Mouse (Mus musculus): ENCODE data around the gene Magea8. TPM values are rescaled to one million over a fixed set of nuclear protein-coding genes. Genes with fewer than 3 reads are reported as not detected.
"Not testable (repeated sequence)": the region's sequence is repeated elsewhere in the genome, so short reads cannot be mapped to it uniquely, and the experiment has no call there.

Magea8 gene
- polyA plus RNA-seq (2015; fragmentation: Nextera tagmentation; extraction: Ambion mirVana), result not detected in 2 replicates

GRCm38 (mm10) chrX:154995750-154996149 is at the start of gene Magea8:
Gene Magea8, minus strand, starts transcription at chrX:154995850.
- not testable (repeated sequence) for H3K4me3 ChIP-seq; H3K27me3 ChIP-seq; H3K9ac ChIP-seq; H3K4me1 ChIP-seq; H3K27ac ChIP-seq; ATAC-seq (ENCODE audit: low FRiP score, low read depth); H3K9me3 ChIP-seq; H3K36me3 ChIP-seq; H3K4me2 ChIP-seq (replicated peaks)
- 91% methylated on average over 11 of the region's 11 CpGs for WGBS

GRCm38 (mm10) chrX:154949405-154949804 is 46.2 kb downstream of the Magea8 start, which contains the start of gene Magea3:
Gene Magea3, minus strand, starts transcription at chrX:154949505.
- H3K4me1 ChIP-seq; ATAC-seq (ENCODE audit: low FRiP score, low read depth); H3K27me3 ChIP-seq; H3K4me3 ChIP-seq; H3K27ac ChIP-seq; H3K4me2 ChIP-seq (replicated peaks); H3K9me3 ChIP-seq; H3K36me3 ChIP-seq; H3K9ac ChIP-seq: not testable (repeated sequence)
- WGBS, result 70% methylated on average over 1 of the region's 1 CpGs

DNA sequence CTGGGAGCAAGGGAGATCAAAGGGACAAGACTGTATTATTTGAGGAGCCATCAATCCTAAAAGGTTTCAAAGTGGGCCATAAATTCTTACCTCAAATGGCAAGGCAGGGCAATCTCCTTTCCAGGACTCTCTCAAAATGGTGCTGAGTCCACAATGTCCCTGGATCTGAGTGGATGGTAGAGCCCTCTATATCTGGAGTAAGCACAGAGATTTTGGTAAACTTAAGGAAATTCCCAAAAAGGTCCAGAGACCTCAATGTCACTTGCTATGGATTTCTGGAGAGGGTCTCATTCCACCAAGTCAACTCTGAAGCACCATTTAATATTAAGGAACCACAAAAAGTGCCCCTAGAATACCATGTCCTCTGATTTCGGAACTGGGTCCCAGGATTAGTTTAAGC is 59.8 kb downstream of the Magea8 start, which contains the start of gene Magea6:
Gene Magea6 (minus strand): TSS at position 101 of the 400 bp plus-strand sequence.
- not testable (repeated sequence) for H3K27ac ChIP-seq; H3K4me2 ChIP-seq (replicated peaks); H3K9me3 ChIP-seq; H3K4me3 ChIP-seq; ATAC-seq (ENCODE audit: low FRiP score, low read depth); H3K9ac ChIP-seq; H3K27me3 ChIP-seq; H3K4me1 ChIP-seq; H3K36me3 ChIP-seq
- WGBS, result 59% methylated on average over 1 of the region's 1 CpGs

Other genes starting within 250 kb of the Magea8 start
- gene Cldn34b1, start 105.6 kb downstream of the Magea8 start, polyA plus RNA-seq (2015; fragmentation: Nextera tagmentation; extraction: Ambion mirVana), result not detected in 2 replicates
- gene Magea6, start 59.9 kb downstream of the Magea8 start, polyA plus RNA-seq (2015; fragmentation: Nextera tagmentation; extraction: Ambion mirVana), result not detected in 2 replicates
- not detected in 2 replicates for gene Magea3, start 46.3 kb downstream of the Magea8 start, polyA plus RNA-seq (2015; fragmentation: Nextera tagmentation; extraction: Ambion mirVana)
- not detected in 2 replicates for gene Magea5, start 67.3 kb upstream of the Magea8 start, polyA plus RNA-seq (2015; fragmentation: Nextera tagmentation; extraction: Ambion mirVana)
- not detected in 2 replicates for gene Magea1, start 93.9 kb upstream of the Magea8 start, polyA plus RNA-seq (2015; fragmentation: Nextera tagmentation; extraction: Ambion mirVana)
- gene Magea2, start 97.8 kb upstream of the Magea8 start, polyA plus RNA-seq (2015; fragmentation: Nextera tagmentation; extraction: Ambion mirVana), result not detected in 2 replicates
- gene Cldn34b2, start 132.6 kb upstream of the Magea8 start, polyA plus RNA-seq (2015; fragmentation: Nextera tagmentation; extraction: Ambion mirVana), result not detected in 2 replicates
- 137 and 146 TPM in 2 replicates for gene Sat1, start 220.6 kb upstream of the Magea8 start, polyA plus RNA-seq (2015; fragmentation: Nextera tagmentation; extraction: Ambion mirVana)

All from limb, embryonic 13.5 days (tissue).